Mouse (Mus musculus) hindbrain, embryonic 13.5 days (tissue): ENCODE measurements around the gene Tmem145. TPM values are rescaled to one million over a fixed set of nuclear protein-coding genes. Genes with fewer than 3 reads are reported as not detected.
A peak's percentile ranks its signal among the peaks of the same experiment; 100 is the strongest.

Source experiments
- ATAC-seq: fragments of 200-750 bp; cut with Nextera tagmentation; 2 replicates; pipeline ENCODE4 v1.8.0; 2017; ENCODE audit warnings: moderate TSS enrichment; ENCODE audit not compliant: low FRiP score
- H3K27ac ChIP-seq: fragments of 300-500 bp; sonication (generic); 2 replicates; pipeline ENCODE4 v1.5.1; 2015; ENCODE audit warnings: inconsistent platforms, mild to moderate bottlenecking, moderate library complexity
- H3K27me3 ChIP-seq: fragments of 300-500 bp; sonication (generic); 2 replicates; pipeline ENCODE4 v1.6.1; 2015; ENCODE audit warnings: mild to moderate bottlenecking, inconsistent platforms
- H3K36me3 ChIP-seq: fragments of 300-500 bp; sonication (generic); 2 replicates; pipeline ENCODE4 v1.6.1; 2015; ENCODE audit warnings: mild to moderate bottlenecking, inconsistent platforms
- H3K4me1 ChIP-seq: fragments of 300-500 bp; sonication (generic); replicated peaks from 2 replicates; pipeline ENCODE4 v1.6.1; 2015; ENCODE audit warnings: inconsistent platforms
- H3K4me2 ChIP-seq: fragments of 300-500 bp; sonication (generic); 2 replicates; pipeline ENCODE4 v1.6.1; 2015; ENCODE audit warnings: inconsistent platforms, mild to moderate bottlenecking, moderate library complexity
- H3K4me3 ChIP-seq: fragments of 300-500 bp; sonication (generic); 2 replicates; pipeline ENCODE4 v1.5.1; 2015; ENCODE audit warnings: mild to moderate bottlenecking, inconsistent platforms
- H3K9ac ChIP-seq: fragments of 300-500 bp; sonication (generic); 2 replicates; pipeline ENCODE4 v1.6.1; 2015; ENCODE audit warnings: mild to moderate bottlenecking, inconsistent platforms
- H3K9me3 ChIP-seq: fragments of 300-500 bp; sonication (generic); 2 replicates; pipeline ENCODE4 v1.6.1; 2016; ENCODE audit warnings: inconsistent platforms
- WGBS: fragments of 180-500 bp; shearing (Covaris S2); methylation state at CpG from one replicate; pipeline ENCODE4 v1.1.7; 2015; 5-methylcytosine and 5-hydroxymethylcytosine counted together
- polyA plus RNA-seq: library from polyadenylated mRNA; unstranded; fragments of >200 nt; fragmentation: Nextera tagmentation; extraction: Ambion mirVana; gene quantifications from 2 replicates; pipeline ENCODE4 v1.2.1, GENCODE M21; 2015

The Tmem145 gene
- polyA plus RNA-seq, 1 experiment from 2014 or later: 49.5 TPM

- Histone ChIP-seq H3K27me3 (no peaks in the 10 kb centered on the region), H3K4me2 (peak overlapping the region; percentile 92), H3K36me3 (0 out of 2 replicates have a peak, but pooled peaks cover 5% of the 10 kb centered on the region), H3K27ac (peak overlapping the region; percentile 100), H3K4me3 (peak overlapping the region; percentile 69), H3K9me3 (no peaks in the 10 kb centered on the region), H3K4me1 (peaks cover 79% of the 10 kb centered on the region), H3K9ac (peak overlapping the region; percentile 86)
- peak; percentile 65 for ATAC-seq
- under 1% methylated on average over 44 of the region's 49 CpGs for WGBS
Observed at GRCm38 (mm10) chr7:25279076-25279860, 26.6 kb upstream of the Tmem145 start.

- H3K4me2 ChIP-seq: peak overlapping the region; percentile 92
- WGBS: 0% methylated on average over 6 of the region's 6 CpGs
- peaks cover 79% of the 10 kb centered on the region for H3K4me1 ChIP-seq
- no peaks in the 10 kb centered on the region for H3K9me3 ChIP-seq
- peaks cover 5% of the 10 kb centered on the region for H3K36me3 ChIP-seq
- peak overlapping the region; percentile 100 for H3K27ac ChIP-seq
- H3K27me3 ChIP-seq: no peaks in the 10 kb centered on the region
- H3K4me3 ChIP-seq: peak overlapping the region; percentile 69
- H3K9ac ChIP-seq: peak overlapping the region; percentile 86
- peak; percentile 3; the same call in 1 of the 2 replicates for ATAC-seq
Observed at GRCm38 (mm10) chr7:25279861-25280791, 25.8 kb upstream of the Tmem145 start.

GRCm38 (mm10) chr7:25281166-25281733 is 24.7 kb upstream of the Tmem145 start:
- H3K4me1 ChIP-seq: peaks cover 75% of the 10 kb centered on the region
- peak overlapping the region; percentile 69 for H3K4me3 ChIP-seq
- peak overlapping the region; percentile 92 for H3K4me2 ChIP-seq
- H3K27ac ChIP-seq: peak overlapping the region; percentile 100
- no peaks in the 10 kb centered on the region for H3K9me3 ChIP-seq
- H3K27me3 ChIP-seq: no peaks in the 10 kb centered on the region
- H3K9ac ChIP-seq: peak overlapping the region; percentile 86
- WGBS: 25% methylated on average over 12 of the region's 12 CpGs
- ATAC-seq: no peak
- H3K36me3 ChIP-seq: peaks cover 16% of the 10 kb centered on the region

GRCm38 (mm10) chr7:25281734-25282601 is 23.9 kb upstream of the Tmem145 start:
- H3K4me2 ChIP-seq: peak overlapping the region; percentile 92
- under 1% methylated on average over 60 of the region's 108 CpGs for WGBS
- ATAC-seq: peak; percentile 65

GRCm38 (mm10) chr7:25282731-25283211 is 23.1 kb upstream of the Tmem145 start:
- Histone ChIP-seq H3K9ac (peak overlapping the region; percentile 86), H3K36me3 (peaks cover 32% of the 10 kb centered on the region), H3K4me1 (peaks cover 66% of the 10 kb centered on the region), H3K9me3 (no peaks in the 10 kb centered on the region), H3K4me3 (peak overlapping the region; percentile 69), H3K4me2 (peak overlapping the region; percentile 92), H3K27me3 (no peaks in the 10 kb centered on the region), H3K27ac (peak overlapping the region; percentile 100)
- WGBS: under 1% methylated on average over 25 of the region's 36 CpGs
- ATAC-seq: peak; percentile 2; the same call in 1 of the 2 replicates

More at GRCm38 (mm10) chr7:25281734-25282601, 23.9 kb upstream of the Tmem145 start:
- peak overlapping the region; percentile 86 for H3K9ac ChIP-seq
- H3K27ac ChIP-seq: peak overlapping the region; percentile 100
- H3K36me3 ChIP-seq: peaks cover 24% of the 10 kb centered on the region
- H3K4me1 ChIP-seq: peaks cover 74% of the 10 kb centered on the region
- no peaks in the 10 kb centered on the region for H3K27me3 ChIP-seq
- H3K9me3 ChIP-seq: no peaks in the 10 kb centered on the region
- peak overlapping the region; percentile 69 for H3K4me3 ChIP-seq

- 28% methylated on average over 5 of the region's 5 CpGs for WGBS
- H3K4me1 ChIP-seq: peaks cover 62% of the 10 kb centered on the region
- no peaks in the 10 kb centered on the region for H3K27me3 ChIP-seq
Observed at GRCm38 (mm10) chr7:25283637-25284036, 22.3 kb upstream of the Tmem145 start.

GRCm38 (mm10) chr7:25284171-25284570 is 21.7 kb upstream of the Tmem145 start:
- Histone ChIP-seq H3K4me3 (peak overlapping the region; percentile 69), H3K36me3 (peaks cover 46% of the 10 kb centered on the region), H3K4me2 (peak overlapping the region; percentile 92), H3K9ac (peak overlapping the region; percentile 86), H3K9me3 (no peaks in the 10 kb centered on the region), H3K27me3 (no peaks in the 10 kb centered on the region), H3K27ac (peak overlapping the region; percentile 100), H3K4me1 (peaks cover 62% of the 10 kb centered on the region)
- no peak for ATAC-seq
- 78% methylated on average over 2 of the region's 2 CpGs for WGBS

More at GRCm38 (mm10) chr7:25283637-25284036, 22.3 kb upstream of the Tmem145 start:
- Histone ChIP-seq H3K4me3 (peak overlapping the region; percentile 69), H3K9ac (peak overlapping the region; percentile 86), H3K4me2 (peak overlapping the region; percentile 92), H3K36me3 (peaks cover 40% of the 10 kb centered on the region), H3K9me3 (no peaks in the 10 kb centered on the region), H3K27ac (peak overlapping the region; percentile 100)
- ATAC-seq: no peak

GRCm38 (mm10) chr7:25284766-25285165 is 21.1 kb upstream of the Tmem145 start:
- ATAC-seq: no peak
- peak overlapping the region; percentile 60; the same call in 1 of the 2 replicates for H3K27ac ChIP-seq
- peaks cover 52% of the 10 kb centered on the region for H3K36me3 ChIP-seq

GRCm38 (mm10) chr7:25285511-25286238 is 20.2 kb upstream of the Tmem145 start:
- WGBS: 88% methylated on average over 20 of the region's 20 CpGs
- H3K4me1 ChIP-seq: peaks cover 50% of the 10 kb centered on the region
- no peaks in the 10 kb centered on the region for H3K27me3 ChIP-seq
- no peak overlapping the region for H3K4me2 ChIP-seq
- H3K9ac ChIP-seq: peak overlapping the region; percentile 13; the same call in 1 of the 2 replicates
- H3K36me3 ChIP-seq: peaks cover 61% of the 10 kb centered on the region
- no peak for ATAC-seq
- no peak overlapping the region for H3K4me3 ChIP-seq
- no peaks in the 10 kb centered on the region for H3K9me3 ChIP-seq
- H3K27ac ChIP-seq: 0 out of 2 replicates have a peak overlapping the region, but pooled peaks have one; percentile 60

More at GRCm38 (mm10) chr7:25284766-25285165, 21.1 kb upstream of the Tmem145 start:
- H3K4me1 ChIP-seq: peaks cover 57% of the 10 kb centered on the region
- WGBS: 57% methylated on average over 5 of the region's 5 CpGs
- H3K27me3 ChIP-seq: no peaks in the 10 kb centered on the region
- H3K4me3 ChIP-seq: peak overlapping the region; percentile 69
- H3K9me3 ChIP-seq: no peaks in the 10 kb centered on the region
- peak overlapping the region; percentile 86 for H3K9ac ChIP-seq
- H3K4me2 ChIP-seq: peak overlapping the region; percentile 92

GRCm38 (mm10) chr7:25286989-25287388 is 18.9 kb upstream of the Tmem145 start:
- peaks cover 74% of the 10 kb centered on the region for H3K36me3 ChIP-seq
- WGBS: 80% methylated on average over 8 of the region's 8 CpGs
- peaks cover 51% of the 10 kb centered on the region for H3K4me1 ChIP-seq
- H3K27ac ChIP-seq: no peak overlapping the region
- H3K9ac ChIP-seq: 0 out of 2 replicates have a peak overlapping the region, but pooled peaks have one; percentile 43
- ATAC-seq: no peak
- no peaks in the 10 kb centered on the region for H3K27me3 ChIP-seq
- no peaks in the 10 kb centered on the region for H3K9me3 ChIP-seq
- no peak overlapping the region for H3K4me2 ChIP-seq
- no peak overlapping the region for H3K4me3 ChIP-seq
